Mouse (Mus musculus): ENCODE results near the gene Tnfsf10. TPM values are rescaled to one million over a fixed set of nuclear protein-coding genes. Genes with fewer than 3 reads are reported as not detected.

The Tnfsf10 gene
- total RNA-seq, 4 experiments from 2014 or later = 10.0 to 20.2 (median 12.3) TPM

DNA sequence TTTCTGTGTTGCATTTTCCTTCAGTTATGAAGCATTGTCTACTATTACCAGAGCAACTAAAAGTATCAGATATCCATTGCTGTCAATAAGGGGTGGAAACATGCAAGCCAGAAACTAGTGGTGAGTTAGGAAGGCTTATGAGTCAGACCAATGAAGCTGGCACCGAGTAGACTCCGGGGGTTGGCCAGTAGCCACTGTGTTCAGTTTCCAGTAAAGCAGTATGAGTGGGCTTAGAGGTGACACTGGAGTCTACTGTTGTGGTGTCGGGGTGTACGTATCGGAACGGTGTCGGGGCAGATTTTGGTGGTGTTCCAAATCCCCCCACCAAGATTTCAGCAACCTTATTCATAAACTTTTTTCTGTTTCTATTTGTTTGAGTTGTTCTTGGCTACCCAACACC is 5.9 kb upstream of the Tnfsf10 start:
- no peak for DNase-seq

DNA sequence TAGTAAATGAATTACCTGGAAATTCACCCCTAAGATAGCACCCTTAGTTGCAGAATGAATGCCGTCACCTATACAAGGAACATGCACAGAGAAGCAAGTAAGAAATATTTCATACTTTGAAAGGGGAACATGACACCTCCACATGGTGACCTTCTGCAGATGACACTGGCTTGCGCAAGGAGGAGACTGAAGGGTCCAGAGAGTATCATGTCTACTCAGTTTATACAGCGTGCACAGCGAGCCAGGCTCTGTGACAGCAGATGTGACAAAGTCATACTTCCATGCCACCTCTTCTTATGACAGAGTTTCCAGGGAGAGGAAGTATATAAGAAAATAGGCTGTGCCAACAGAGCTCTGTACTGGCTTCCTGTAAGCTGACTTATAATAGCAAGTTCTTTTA is 5.4 kb upstream of the Tnfsf10 start:
- DNase-seq = no peak

DNA sequence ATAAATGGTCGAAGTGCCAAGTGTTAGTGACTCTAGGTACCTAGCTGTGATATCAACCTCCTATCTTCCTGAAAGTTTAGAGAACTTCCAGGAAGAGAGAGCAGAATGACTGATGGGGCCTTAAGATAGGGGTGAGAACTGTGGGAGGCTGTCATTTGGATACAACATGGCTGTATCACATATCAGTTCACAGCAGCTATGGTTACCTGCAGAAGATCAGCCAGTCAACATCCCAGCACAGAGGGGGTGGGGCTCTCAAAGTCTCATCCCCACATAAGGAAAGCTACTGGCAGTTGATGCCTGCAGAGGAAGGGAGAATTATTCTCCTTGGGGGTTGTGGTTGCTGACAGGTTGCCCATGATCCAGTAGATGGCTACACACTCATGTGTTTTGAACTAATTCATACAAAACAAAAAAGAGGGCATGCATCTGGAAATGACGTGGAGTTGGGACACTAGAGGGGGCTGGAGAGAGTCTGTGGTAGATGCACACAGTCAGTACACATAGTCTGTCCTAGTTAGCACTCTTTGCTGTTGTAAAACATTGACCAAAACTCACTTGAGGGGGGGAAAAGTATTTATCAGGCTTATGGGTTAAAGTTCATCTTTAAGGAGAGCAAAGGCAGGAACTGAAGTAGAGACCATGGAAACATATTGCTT is 2.2 kb upstream of the Tnfsf10 start:
- no peak for DNase-seq

- no peak for DNase-seq
Measured at GRCm38 (mm10) chr3:27317288-27318024, 628 bp downstream of the Tnfsf10 start.

DNA sequence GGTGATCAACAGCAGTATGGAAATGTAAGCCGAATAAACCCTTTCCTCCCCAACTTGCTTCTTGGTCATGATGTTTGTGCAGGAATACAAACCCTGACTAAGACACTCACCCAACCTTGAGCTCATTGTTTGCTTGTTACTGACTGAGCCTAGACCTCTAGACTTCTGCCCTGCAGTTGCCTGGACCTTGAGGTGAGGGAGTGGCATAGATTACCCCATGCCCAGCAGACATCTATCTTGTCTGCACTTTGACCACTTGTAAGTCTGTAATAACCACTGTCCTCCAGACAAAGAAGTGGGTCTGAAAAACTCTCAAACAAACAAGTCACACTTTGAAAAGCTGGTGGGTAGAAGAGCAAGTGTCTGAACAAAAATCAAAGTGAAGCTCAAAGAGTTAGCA is 2.8 kb downstream of the Tnfsf10 start:
- no peak for DNase-seq

DNA sequence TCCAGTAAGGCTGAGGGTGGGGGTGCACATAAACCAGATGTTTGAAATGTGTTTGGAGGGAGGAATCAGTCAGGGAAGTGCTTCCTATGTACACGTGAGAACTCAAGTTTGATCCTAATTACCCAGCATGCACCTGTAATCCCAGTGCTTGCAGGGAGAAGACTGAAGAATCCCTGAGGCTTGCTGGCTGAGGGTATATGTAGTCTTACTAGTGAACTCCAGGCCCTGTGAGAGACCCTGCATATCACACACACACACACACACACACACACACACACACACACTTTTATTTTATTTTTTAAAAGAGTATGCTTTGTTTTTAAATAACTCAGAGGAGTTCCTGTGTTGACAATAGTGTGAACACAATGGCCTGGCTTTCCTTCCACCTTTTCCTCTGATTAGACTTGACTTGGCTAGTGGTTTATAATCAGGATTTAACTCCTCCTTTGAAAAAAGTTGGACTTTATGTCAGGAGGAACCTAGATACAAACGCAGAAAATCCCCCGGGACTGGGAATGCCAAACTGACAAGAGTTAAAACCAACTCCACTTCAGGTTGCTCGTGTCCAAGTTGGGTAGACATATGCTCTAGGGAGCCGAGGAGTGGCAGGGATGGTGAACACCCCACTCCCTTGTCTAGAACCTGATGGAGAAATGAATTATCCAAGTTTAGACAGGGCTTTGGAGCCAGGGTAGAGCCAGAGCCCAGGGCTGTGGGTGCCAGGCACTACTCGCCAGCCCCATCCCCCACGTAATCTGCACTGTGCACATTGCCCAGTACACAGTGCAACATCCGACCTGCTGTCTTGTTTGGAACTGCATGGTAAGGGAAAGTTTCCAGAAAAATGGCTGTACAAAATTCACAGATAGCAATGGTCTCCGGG is 4.0 kb downstream of the Tnfsf10 start:
- no peak for DNase-seq

DNA sequence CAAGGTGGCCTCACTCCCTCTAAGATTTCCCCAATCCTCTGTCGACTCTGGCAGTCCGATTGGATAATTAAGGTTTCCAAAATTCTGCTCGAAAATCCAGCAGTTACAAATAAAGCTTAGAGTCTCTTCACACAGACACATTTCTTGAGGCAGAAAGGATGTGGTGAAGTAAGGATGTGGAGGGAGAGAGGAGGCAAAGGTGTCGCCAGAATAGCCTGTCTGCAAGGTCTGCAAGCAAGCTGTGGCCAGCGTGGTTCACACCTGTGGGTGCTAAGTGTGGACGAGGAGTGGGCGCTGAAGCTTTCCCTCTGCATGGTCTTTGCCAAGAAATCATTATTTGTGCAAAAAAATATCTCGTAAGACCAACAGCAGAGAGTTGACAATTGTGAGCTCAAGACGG is 5.8 kb downstream of the Tnfsf10 start:
- no peak for DNase-seq

GRCm38 (mm10) chr3:27323551-27323950 is 6.7 kb downstream of the Tnfsf10 start:
- no peak for DNase-seq

- DNase-seq = no peak
Measured at GRCm38 (mm10) chr3:27326633-27327191, 9.9 kb downstream of the Tnfsf10 start.

DNA sequence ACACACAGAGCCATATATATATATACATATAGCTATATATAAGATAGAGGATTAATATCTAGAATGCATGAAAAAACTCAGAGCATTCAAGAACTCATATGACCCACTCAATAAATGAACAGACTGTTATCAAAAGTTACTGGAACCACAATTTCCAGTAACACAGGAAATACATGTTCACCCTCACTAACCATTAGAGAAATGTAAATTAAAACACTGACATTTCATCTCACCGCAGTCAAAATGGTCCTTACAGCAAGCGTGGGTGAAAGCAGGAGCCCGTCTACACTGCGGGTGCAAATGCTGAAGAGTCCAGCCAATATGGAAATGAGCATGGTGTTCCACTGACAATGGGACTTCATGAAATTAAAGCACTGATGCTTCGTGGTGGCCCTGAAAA is 13.9 kb downstream of the Tnfsf10 start:
- DNase-seq = no peak

DNA sequence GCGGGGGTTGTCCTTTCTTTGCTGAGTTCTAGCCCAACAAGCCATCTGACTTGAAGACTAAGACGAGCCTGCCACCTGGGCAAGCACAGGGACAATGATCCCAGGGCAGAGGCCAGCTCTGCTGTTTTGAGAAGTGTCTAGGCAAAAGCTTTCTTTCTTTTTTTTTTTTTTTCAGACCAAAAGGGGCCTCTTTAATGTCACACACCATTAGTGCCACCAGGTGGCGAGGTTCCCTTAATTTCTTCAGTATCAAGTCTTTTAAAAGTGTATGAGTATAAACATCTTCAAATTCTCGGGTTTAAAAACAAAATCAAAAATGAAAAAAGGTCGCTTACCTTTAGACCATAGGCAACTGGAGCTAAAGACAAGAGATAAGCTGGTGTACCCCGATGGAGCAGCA is 21.6 kb downstream of the Tnfsf10 start:
- no peak for DNase-seq

DNA sequence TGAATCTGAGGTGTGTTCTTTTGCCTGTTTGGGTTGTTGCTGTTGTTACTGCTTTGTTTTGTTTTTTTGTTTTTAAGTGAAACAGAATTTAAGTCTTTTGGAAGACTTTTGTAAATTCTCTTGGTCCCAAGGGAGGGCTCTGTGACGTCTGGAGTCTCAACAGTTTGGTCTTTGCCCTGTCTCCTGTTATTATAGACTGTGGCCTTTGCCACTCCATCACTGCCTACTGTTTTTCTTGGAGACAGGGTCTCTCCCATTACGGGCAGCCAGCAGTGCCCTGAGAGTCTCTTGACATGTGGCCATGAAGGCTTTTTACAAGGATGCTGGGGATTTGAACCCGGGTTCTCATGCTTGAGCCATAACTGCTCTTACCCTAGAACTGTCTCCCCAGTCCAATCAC is 22.1 kb downstream of the Tnfsf10 start:
- no peak for DNase-seq

GRCm38 (mm10) chr3:27340757-27341156 is 23.9 kb downstream of the Tnfsf10 start:
- no peak for DNase-seq

DNA sequence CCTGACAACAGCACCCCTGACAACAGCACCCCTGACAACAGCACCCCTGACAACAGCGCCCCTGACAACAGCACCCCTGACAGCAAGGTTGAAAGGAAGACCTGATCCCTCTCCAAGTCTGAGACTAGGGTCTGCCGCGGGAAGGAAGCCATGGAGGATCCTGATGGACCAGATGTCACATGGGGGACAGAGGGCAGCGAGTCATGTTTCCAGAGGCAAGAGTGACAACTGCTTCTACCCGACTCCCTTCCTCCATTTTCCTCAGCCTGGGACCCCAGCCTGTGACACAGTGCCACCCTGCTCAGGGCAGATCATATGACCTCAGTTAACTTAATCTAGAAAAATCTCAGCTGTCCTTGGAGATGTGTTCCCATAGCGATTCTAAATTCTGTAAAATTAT is 25.6 kb downstream of the Tnfsf10 start:
- no peak for DNase-seq

GRCm38 (mm10) chr3:27345526-27345925 is 28.7 kb downstream of the Tnfsf10 start:
- DNase-seq = peak; percentile 31

DNA sequence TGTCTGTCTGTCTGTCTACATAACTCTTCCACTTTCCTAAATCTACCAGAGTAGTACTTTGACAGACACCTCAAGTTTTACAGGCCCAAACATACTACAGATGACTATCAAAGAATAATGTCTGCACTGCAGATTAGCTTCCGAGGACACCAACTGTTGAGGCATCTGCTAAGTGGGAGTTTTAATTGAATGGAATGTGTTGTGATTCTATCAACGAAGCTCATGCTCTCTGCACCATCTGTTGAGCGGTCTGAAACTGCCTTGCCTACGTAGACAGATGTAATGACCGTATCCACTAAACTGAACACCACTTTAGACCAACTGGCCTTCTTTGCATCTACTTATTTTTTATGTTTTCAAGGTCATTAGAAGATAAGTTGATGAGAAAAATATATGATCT is 31.6 kb downstream of the Tnfsf10 start:
- no peak for DNase-seq

GRCm38 (mm10) chr3:27351105-27351504 is 34.3 kb downstream of the Tnfsf10 start:
- peak; percentile 20 for DNase-seq

DNA sequence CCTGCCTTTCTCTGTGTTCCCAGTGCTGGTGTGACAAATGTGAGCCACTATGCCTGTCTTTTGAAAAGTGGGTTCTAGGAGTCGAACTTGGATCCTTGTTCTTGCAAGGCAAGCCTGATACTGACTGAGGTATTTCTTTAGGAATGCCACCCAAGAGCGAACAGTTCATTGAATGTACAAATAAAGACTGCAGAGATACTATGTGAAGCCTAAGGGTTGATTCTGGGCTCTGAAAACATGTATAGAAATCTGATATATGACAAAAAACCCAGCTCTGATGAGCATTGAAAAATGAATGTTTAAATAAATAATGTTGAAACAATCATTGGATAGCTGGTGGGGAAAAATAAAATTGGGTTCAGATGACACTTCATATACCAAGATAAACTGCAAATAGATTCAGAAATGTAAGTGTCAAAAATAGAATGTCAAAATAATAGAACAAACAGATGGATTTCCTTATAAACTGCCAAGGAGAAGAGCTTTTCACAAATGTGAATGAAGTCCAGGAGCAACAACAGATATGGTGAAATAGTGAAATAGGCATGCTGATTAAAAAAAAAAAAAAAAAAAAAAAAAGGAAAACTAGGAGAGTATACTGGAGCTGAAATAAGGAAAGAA is 42.4 kb downstream of the Tnfsf10 start:
- no peak for DNase-seq

DNA sequence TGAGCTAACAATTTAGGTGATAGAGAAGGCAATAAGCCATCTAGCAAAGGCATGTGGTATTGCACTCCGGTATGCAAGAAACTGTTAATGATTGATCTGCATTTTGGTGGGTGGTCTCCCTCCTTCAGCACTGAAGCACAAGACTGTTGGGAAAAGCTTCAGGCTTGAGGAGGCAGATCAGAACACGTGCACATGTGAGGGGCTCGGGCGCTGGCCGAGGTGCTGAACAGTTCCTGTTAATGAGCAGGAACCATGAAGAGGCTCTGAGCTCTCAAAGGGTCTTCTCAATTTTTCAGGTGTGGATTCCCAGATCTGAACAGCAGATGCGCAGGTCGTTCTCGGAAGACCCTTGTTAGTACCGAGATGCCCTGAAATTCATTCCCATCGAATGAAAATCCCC is 53.3 kb downstream of the Tnfsf10 start:
- DNase-seq = no peak

DNA sequence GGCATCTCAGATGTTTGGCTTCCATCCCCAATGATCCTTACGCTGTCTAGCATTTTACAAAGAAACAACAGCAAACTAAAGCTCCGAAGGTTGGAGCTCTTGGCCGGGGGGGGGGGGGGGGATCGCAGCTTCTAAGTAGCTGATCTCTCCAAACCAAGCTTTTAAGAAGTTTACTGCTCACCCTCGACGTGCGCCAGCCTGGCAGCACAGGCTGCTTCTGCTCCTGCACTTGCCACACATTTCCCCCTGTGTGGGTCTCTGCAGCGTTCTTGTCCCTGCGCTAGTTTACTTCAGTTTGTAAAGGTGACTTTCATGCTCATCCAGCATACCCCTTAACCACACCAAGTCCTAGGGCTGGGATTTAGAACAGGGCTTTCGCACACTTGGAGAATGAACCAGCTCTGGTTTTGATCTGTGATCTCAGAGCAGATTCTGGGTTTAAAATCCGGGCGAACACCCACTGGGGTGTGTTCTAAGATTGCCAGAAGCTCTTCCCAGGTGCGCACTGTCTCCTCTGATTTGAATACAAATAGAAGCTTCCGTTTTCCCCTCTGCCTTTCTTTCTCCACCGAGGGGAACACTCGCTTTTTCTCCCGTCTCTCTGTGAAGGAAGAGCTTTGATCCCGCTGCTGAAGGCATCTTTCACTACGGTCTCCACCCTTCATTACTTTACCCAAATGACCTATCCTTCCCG is 53.9 kb downstream of the Tnfsf10 start:
- no peak for DNase-seq

DNA sequence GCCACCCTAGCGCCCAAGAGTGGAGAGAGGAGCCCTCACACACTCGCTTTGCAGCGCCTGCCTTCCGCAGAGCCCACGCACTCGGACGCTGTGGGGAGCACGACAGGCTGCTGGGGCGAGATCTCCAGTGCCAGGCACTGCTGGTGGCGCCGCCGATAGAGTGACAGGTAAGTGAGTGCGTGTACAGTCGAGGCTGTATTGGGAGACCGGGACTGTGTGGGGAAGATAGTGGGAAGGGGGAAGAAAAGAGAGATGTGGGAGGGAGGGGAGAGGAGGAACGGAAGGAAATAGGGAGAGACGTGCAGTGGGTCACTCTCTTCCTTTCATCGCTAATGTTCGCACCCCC is 54.4 kb downstream of the Tnfsf10 start, which contains the start of gene Ghsr:
Gene Ghsr (plus strand): TSS at position 76 of the 346 bp plus-strand sequence.
- DNase-seq = no peak

Measured in adrenal gland, adult 8-10 months (tissue).